Mouse (Mus musculus) heart, embryonic 12.5 days (tissue): ENCODE data around the gene Crtap. TPM values are rescaled to one million over a fixed set of nuclear protein-coding genes. Genes with fewer than 3 reads are reported as not detected.

Source experiments
- ATAC-seq: fragments of 200-750 bp; cut with Nextera tagmentation; 2 replicates; pipeline ENCODE4 v1.8.0; 2017; ENCODE audit warnings: moderate TSS enrichment, moderate library complexity; ENCODE audit not compliant: insufficient number of reproducible peaks, low FRiP score
- H3K27ac ChIP-seq: fragments of 300-500 bp; sonication (generic); 2 replicates; pipeline ENCODE4 v1.5.1; 2016; ENCODE audit warnings: mild to moderate bottlenecking, moderate library complexity; ENCODE audit not compliant: poor library complexity, severe bottlenecking
- H3K27me3 ChIP-seq: fragments of 300-500 bp; sonication (generic); replicated peaks from 2 replicates; pipeline ENCODE4 v1.6.1; 2016; ENCODE audit warnings: mild to moderate bottlenecking, moderate library complexity
- H3K36me3 ChIP-seq: fragments of 300-500 bp; sonication (generic); 2 replicates; pipeline ENCODE4 v1.6.1; 2016; ENCODE audit warnings: mild to moderate bottlenecking, moderate library complexity
- H3K4me1 ChIP-seq: fragments of 300-500 bp; sonication (generic); replicated peaks from 2 replicates; pipeline ENCODE4 v1.6.1; 2016; ENCODE audit warnings: mild to moderate bottlenecking
- H3K4me2 ChIP-seq: fragments of 300-500 bp; sonication (generic); 2 replicates; pipeline ENCODE4 v1.6.1; 2016; ENCODE audit warnings: mild to moderate bottlenecking, moderate library complexity
- H3K4me3 ChIP-seq: fragments of 300-500 bp; sonication (generic); 2 replicates; pipeline ENCODE4 v1.5.1; 2016; ENCODE audit warnings: mild to moderate bottlenecking
- H3K9ac ChIP-seq: fragments of 300-500 bp; sonication (generic); 2 replicates; pipeline ENCODE4 v1.6.1; 2016; ENCODE audit warnings: mild to moderate bottlenecking, moderate library complexity
- H3K9me3 ChIP-seq: fragments of 300-500 bp; sonication (generic); replicated peaks from 2 replicates; pipeline ENCODE4 v1.6.1; 2016; ENCODE audit warnings: mild to moderate bottlenecking, moderate library complexity
- WGBS: fragments of 180-500 bp; shearing (Covaris S2); methylation state at CpG from one replicate; pipeline ENCODE4 v1.1.7; 2016; 5-methylcytosine and 5-hydroxymethylcytosine counted together
- polyA plus RNA-seq: library from polyadenylated mRNA; unstranded; fragments of >200 nt; fragmentation: Nextera tagmentation; extraction: Ambion mirVana; gene quantifications from 2 replicates; pipeline ENCODE4 v1.2.1, GENCODE M21; 2016

Gene Crtap
- polyA plus RNA-seq: 144 and 150 TPM in 2 replicates

GRCm38 (mm10) chr9:114389905-114390748 lies at the start of gene Crtap:
Gene Crtap (minus strand): TSS chr9:114390675.
- Histone ChIP-seq H3K36me3 (peaks cover 7% of the 10 kb centered on the region), H3K9ac (peak within 1 kb of the TSS; percentile 93), H3K27ac (peak within 1 kb of the TSS; percentile 93), H3K4me2 (peak within 1 kb of the TSS; percentile 92), H3K4me1 (peaks cover 31% of the 10 kb centered on the region), H3K4me3 (peak within 1 kb of the TSS; percentile 94), H3K27me3 (no peaks in the 10 kb centered on the region), H3K9me3 (no peaks in the 10 kb centered on the region)
- ATAC-seq: peak; percentile 87
- WGBS: 1% methylated on average over 92 of the region's 96 CpGs

DNA sequence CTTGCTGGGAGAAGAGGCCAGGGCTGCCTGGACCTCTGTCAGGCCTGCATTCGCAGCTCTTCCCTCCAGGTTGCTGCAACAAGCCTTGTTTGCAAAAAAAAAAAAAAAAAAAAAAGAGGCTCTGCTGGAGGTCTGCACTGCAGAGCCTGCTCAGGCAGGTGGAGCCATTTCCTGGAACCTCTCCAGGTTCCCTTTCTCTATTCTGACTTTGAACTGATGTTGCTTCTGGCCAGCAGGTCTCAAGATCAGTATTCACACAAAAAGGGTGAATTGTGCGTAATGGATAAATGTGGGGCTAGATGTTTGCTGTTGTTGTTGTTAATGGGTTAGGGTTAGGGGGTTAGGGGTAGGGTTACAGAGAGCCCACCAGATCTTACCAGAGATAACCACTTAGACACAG lies 45.2 kb upstream of the Crtap start:
- Histone ChIP-seq H3K36me3 (peaks cover 47% of the 10 kb centered on the region), H3K9ac (no peak overlapping the region), H3K4me2 (no peak overlapping the region), H3K27me3 (no peaks in the 10 kb centered on the region), H3K4me3 (no peak overlapping the region), H3K27ac (no peak overlapping the region), H3K9me3 (no peaks in the 10 kb centered on the region), H3K4me1 (no peaks in the 10 kb centered on the region)
- no peak for ATAC-seq
- WGBS: 67% methylated on average over 2 of the region's 2 CpGs

DNA sequence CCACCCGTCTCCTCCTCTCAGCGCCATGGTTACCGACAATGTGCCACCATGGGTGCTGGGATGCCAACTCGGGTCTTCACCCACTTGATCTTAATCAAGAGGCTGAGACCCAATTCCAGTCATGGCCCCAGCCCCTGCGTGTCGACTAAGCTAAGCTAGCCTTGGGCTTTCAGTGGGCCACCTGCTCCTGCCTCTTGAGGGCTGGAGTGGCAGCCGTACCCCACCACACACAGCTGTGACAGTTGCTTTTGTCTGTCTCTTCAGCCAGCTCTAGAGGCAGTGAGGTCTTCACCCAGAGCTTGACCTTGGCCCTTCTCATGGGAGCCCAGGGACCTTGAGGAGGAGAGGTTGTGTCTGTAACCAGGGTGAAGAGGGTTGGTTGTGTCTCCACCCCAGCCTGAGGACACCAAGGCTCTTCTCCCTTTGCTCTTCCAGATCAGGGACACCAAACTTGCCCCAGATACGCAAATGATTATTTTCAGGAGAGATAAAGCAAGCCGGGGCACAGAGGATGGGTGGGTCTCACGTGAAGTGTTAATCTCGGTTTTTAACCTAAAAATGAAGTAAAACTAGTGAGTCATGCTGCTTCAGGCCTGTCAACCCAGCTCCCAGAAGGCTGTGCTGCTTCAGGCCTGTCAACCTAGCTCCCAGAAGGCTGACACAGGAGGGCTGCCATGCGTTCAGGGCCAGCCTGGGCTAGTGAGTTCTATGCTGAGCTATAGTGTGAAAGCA lies 37.8 kb upstream of the Crtap start:
- Histone ChIP-seq H3K27ac (no peak overlapping the region), H3K9me3 (peaks cover 8% of the 10 kb centered on the region), H3K4me3 (no peak overlapping the region), H3K36me3 (peaks cover 50% of the 10 kb centered on the region), H3K9ac (no peak overlapping the region), H3K27me3 (no peaks in the 10 kb centered on the region), H3K4me1 (0 out of 2 replicates have a peak, but pooled peaks cover 5% of the 10 kb centered on the region), H3K4me2 (no peak overlapping the region)
- no peak for ATAC-seq
- WGBS: 82% methylated on average over 12 of the region's 12 CpGs

DNA sequence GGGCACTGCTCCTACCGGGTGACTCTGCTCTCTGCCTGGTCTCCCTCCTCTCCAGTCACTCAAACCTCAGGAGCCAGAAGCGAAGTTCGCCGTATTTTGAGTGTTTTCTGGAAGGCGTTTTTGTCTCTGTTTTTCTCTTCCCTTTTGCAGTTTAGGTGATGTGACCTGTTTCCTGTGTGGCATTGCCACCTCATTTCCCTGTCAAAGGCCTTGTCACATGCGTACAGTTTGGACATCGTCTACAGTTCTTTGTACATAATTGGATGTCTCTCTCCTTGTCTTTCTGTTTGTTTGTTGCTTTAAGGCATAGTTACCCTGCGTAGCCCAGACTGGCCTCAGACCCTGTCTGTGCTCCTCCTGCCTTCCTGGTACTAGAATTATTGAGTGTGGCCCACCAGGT lies 37.0 kb upstream of the Crtap start:
- no peak overlapping the region for H3K27ac ChIP-seq
- peaks cover 51% of the 10 kb centered on the region for H3K36me3 ChIP-seq
- H3K4me1 ChIP-seq: 0 out of 2 replicates have a peak, but pooled peaks cover 5% of the 10 kb centered on the region
- no peak overlapping the region for H3K9ac ChIP-seq
- no peaks in the 10 kb centered on the region for H3K27me3 ChIP-seq
- ATAC-seq: no peak
- peaks cover 8% of the 10 kb centered on the region for H3K9me3 ChIP-seq
- WGBS: 90% methylated on average over 8 of the region's 8 CpGs
- H3K4me3 ChIP-seq: no peak overlapping the region
- H3K4me2 ChIP-seq: no peak overlapping the region

DNA sequence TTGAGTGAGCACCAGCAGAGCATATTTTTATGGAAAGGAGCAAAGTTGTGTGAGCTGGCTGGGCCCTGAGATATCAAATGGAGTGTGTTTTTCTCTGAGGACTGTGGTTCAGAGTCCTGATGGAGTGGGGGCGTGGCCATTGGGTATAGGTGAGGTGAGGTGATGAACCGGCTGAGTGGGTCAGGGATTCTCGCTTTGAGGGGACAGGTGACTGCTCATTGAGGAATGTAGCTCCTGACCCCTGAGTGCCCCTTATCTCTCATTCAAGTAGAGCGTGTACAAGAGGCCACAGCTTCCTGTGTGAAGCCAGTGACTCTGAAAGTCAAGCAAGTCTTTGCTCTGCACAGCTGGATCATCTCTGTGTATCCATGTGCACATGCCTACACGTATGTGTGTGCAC lies 35.7 kb upstream of the Crtap start:
- 75% methylated on average over 5 of the region's 5 CpGs for WGBS
- 0 out of 2 replicates have a peak, but pooled peaks cover 5% of the 10 kb centered on the region for H3K4me1 ChIP-seq
- H3K27ac ChIP-seq: no peak overlapping the region
- H3K4me2 ChIP-seq: no peak overlapping the region
- peak; percentile 33; the same call in 1 of the 2 replicates for ATAC-seq
- H3K9me3 ChIP-seq: peaks cover 8% of the 10 kb centered on the region
- H3K27me3 ChIP-seq: no peaks in the 10 kb centered on the region
- no peak overlapping the region for H3K9ac ChIP-seq
- no peak overlapping the region for H3K4me3 ChIP-seq
- peaks cover 48% of the 10 kb centered on the region for H3K36me3 ChIP-seq

DNA sequence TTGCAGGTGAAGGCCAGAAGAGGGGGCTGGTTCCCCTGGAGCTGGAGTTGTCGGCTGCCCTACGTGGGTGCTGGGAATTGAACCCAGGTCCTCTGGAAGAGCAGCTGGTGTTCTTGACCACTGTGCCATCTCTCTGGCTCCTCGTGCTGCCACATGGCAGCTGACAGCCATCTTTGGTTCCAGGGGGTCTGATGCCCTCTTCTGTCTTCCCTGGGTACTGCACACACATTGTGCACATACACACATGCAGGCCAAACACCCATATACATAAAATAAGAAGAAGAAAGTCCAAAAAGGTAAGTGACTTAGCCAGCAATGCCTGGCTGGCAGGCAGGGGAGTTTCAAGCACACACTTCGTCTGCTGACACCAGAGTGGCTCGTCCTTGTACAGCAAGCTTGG lies 35.1 kb upstream of the Crtap start:
- WGBS: 93% methylated on average over 5 of the region's 5 CpGs
- Histone ChIP-seq H3K4me1 (0 out of 2 replicates have a peak, but pooled peaks cover 5% of the 10 kb centered on the region), H3K27me3 (no peaks in the 10 kb centered on the region), H3K27ac (no peak overlapping the region), H3K4me2 (no peak overlapping the region), H3K9me3 (peaks cover 11% of the 10 kb centered on the region), H3K4me3 (no peak overlapping the region), H3K9ac (no peak overlapping the region), H3K36me3 (peaks cover 50% of the 10 kb centered on the region)
- ATAC-seq: no peak

DNA sequence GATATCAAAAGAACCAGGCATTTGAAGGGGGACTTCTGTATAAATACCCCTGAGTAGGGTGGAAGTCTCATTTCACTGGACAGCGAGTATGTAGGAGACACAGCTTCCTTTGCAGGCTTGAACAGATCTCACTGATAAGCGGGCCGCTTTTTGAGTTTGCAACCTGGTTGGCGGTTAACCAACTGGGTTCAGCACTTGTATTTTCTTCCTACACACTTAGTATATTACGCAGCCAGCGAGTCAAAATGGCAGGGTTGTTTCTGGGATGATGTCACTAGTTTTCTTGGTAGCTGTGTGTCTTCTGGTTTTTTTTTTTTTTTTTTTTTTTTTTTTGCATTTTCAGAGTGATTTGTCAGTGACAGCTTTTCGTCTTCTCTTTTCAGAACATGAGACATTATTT lies 31.3 kb upstream of the Crtap start:
- Histone ChIP-seq H3K27ac (no peak overlapping the region), H3K9me3 (peaks cover 11% of the 10 kb centered on the region), H3K4me3 (no peak overlapping the region), H3K27me3 (no peaks in the 10 kb centered on the region), H3K4me1 (0 out of 2 replicates have a peak, but pooled peaks cover 5% of the 10 kb centered on the region), H3K36me3 (peaks cover 57% of the 10 kb centered on the region), H3K9ac (no peak overlapping the region), H3K4me2 (no peak overlapping the region)
- WGBS: 88% methylated on average over 7 of the region's 7 CpGs
- ATAC-seq: no peak

GRCm38 (mm10) chr9:114421045-114421444 lies 30.6 kb upstream of the Crtap start:
- no peak overlapping the region for H3K9ac ChIP-seq
- no peak overlapping the region for H3K4me2 ChIP-seq
- 73% methylated on average over 3 of the region's 3 CpGs for WGBS

GRCm38 (mm10) chr9:114420443-114420842 lies 30.0 kb upstream of the Crtap start:
- Histone ChIP-seq H3K4me1 (no peaks in the 10 kb centered on the region), H3K9ac (no peak overlapping the region), H3K4me3 (no peak overlapping the region), H3K4me2 (no peak overlapping the region), H3K27ac (no peak overlapping the region), H3K9me3 (peaks cover 7% of the 10 kb centered on the region), H3K36me3 (peaks cover 47% of the 10 kb centered on the region), H3K27me3 (no peaks in the 10 kb centered on the region)
- WGBS: 68% methylated on average over 8 of the region's 8 CpGs
- ATAC-seq: no peak

More at GRCm38 (mm10) chr9:114421045-114421444, 30.6 kb upstream of the Crtap start:
- ATAC-seq: no peak
- Histone ChIP-seq H3K9me3 (peaks cover 11% of the 10 kb centered on the region), H3K27me3 (no peaks in the 10 kb centered on the region), H3K4me3 (no peak overlapping the region), H3K36me3 (peaks cover 53% of the 10 kb centered on the region), H3K4me1 (0 out of 2 replicates have a peak, but pooled peaks cover under 1% of the 10 kb centered on the region), H3K27ac (no peak overlapping the region)

- no peak overlapping the region for H3K9ac ChIP-seq
- H3K36me3 ChIP-seq: peaks cover 33% of the 10 kb centered on the region
- ATAC-seq: no peak
- H3K4me1 ChIP-seq: no peaks in the 10 kb centered on the region
- H3K4me3 ChIP-seq: no peak overlapping the region
- no peak overlapping the region for H3K4me2 ChIP-seq
- 74% methylated on average over 6 of the region's 7 CpGs for WGBS
- no peaks in the 10 kb centered on the region for H3K27me3 ChIP-seq
- H3K27ac ChIP-seq: no peak overlapping the region
- 0 out of 2 replicates have a peak, but pooled peaks cover 2% of the 10 kb centered on the region for H3K9me3 ChIP-seq
These were observed 27.7 kb upstream of the Crtap start for GRCm38 (mm10) chr9:114418187-114418586.
